Mouse (Mus musculus): ENCODE results near the gene Bmp4. TPM values are rescaled to one million over a fixed set of nuclear protein-coding genes. Genes with fewer than 3 reads are reported as not detected.

Gene Bmp4
- polyA plus RNA-seq, 1 experiment: 43.7 TPM

DNA sequence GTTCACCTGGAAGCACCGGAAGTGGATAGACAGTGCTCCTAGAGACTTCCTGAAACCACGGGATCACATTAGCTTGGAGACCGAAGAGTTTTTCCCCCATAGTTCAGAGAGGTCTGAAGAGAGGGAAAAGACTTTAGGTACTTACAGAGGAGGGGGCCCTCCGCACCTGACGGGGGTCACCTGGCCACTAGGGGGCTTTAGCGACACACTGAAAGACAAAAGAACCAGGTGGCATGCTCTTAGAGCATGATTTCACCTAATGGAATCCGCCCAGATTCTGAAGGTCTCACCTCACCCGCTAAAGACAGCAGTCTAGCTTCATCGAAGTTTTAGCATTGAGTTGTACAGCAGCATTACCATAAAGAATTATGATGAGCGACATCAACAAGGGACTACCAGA is 27.3 kb downstream of the Bmp4 start:
- Histone ChIP-seq H3K4me3 (ENCODE audit: insufficient read depth, low read length) (no peak overlapping the region), H3K27ac (ENCODE audit: insufficient read depth, low read length) (peak overlapping the region; percentile 66), H3K4me1 (ENCODE audit: control insufficient read depth, insufficient read depth, low read length) (0 out of 2 replicates have a peak, but pooled peaks cover 4% of the 10 kb centered on the region)
- no peak for TF ChIP-seq POLR2A (IDR thresholded peaks at IDR 0.05; ENCODE audit: low read depth, low read length)
- TF ChIP-seq CTCF (IDR thresholded peaks at IDR 0.05; ENCODE audit: borderline replicate concordance, insufficient read depth, low read length): no peak

DNA sequence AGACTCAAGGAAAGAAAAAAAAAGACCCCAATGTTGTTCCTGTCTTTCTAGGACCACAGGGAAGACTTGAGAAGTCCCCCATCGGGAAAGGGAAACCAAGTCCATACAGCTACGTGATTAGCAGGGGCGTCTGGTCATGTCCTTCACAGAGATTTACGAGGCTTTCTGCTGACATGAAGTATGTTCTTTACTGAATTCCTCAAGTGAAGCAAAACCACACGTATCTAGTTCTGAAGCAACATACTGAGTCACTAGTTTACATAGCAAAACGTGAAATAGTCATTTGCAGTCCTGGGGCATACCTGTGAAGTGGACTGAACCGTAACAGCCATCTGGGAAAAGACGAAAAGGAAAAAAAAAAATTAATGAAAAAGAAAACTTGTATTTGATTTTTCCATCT is 32.8 kb downstream of the Bmp4 start:
- no peak for TF ChIP-seq POLR2A (IDR thresholded peaks at IDR 0.05; ENCODE audit: low read depth, low read length)
- no peak for TF ChIP-seq CTCF (IDR thresholded peaks at IDR 0.05; ENCODE audit: borderline replicate concordance, insufficient read depth, low read length)
- no peak overlapping the region for H3K27ac ChIP-seq (ENCODE audit: insufficient read depth, low read length)
- no peak overlapping the region for H3K4me3 ChIP-seq (ENCODE audit: insufficient read depth, low read length)
- 0 out of 2 replicates have a peak, but pooled peaks cover 3% of the 10 kb centered on the region for H3K4me1 ChIP-seq (ENCODE audit: control insufficient read depth, insufficient read depth, low read length)

DNA sequence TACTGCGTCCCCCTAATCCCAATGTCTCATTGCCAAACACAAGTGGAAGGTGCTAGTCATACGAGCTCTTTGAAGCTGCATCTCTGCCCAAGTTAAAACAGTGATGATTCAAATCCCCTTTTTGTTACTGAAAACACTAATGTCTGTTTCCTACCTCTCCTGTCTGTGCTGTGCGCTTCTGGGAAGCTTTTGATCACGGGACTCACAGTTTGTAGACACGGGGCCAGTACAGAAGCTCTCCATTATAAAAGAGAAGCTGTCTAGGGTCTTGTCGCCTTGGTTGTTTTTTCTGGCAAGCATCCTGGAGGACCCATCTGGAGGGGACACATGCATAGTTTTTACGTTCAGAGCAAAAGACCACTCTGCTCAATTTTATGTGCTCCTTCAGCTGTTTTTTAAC is 33.2 kb downstream of the Bmp4 start:
- Histone ChIP-seq H3K4me1 (ENCODE audit: control insufficient read depth, insufficient read depth, low read length) (0 out of 2 replicates have a peak, but pooled peaks cover 3% of the 10 kb centered on the region), H3K27ac (ENCODE audit: insufficient read depth, low read length) (no peak overlapping the region), H3K4me3 (ENCODE audit: insufficient read depth, low read length) (no peak overlapping the region)
- TF ChIP-seq CTCF (IDR thresholded peaks at IDR 0.05; ENCODE audit: borderline replicate concordance, insufficient read depth, low read length) (no peak), POLR2A (IDR thresholded peaks at IDR 0.05; ENCODE audit: low read depth, low read length) (no peak)

DNA sequence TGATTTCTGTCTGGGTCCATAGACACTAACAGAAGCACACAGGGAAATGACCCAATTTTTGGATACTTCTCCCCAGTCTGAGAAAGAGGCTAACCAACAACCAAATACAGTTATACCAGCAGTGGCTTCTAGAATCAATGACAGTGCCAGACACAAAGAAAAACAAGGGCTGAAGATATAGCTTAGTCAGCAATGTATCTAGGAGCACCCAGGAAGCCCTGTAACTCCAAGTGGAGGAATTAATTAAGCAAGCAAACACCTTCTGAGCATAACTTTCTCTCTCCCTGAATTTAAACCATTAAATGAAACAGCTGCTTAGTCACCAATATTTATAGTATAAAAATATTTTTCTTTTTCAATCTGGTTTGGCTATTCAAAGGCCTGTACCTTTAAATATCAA is 45.7 kb downstream of the Bmp4 start:
- TF ChIP-seq POLR2A (IDR thresholded peaks at IDR 0.05; ENCODE audit: low read depth, low read length) (no peak), CTCF (IDR thresholded peaks at IDR 0.05; ENCODE audit: borderline replicate concordance, insufficient read depth, low read length) (no peak)
- H3K27ac ChIP-seq (ENCODE audit: insufficient read depth, low read length): no peak overlapping the region
- no peaks in the 10 kb centered on the region for H3K4me1 ChIP-seq (ENCODE audit: control insufficient read depth, insufficient read depth, low read length)

DNA sequence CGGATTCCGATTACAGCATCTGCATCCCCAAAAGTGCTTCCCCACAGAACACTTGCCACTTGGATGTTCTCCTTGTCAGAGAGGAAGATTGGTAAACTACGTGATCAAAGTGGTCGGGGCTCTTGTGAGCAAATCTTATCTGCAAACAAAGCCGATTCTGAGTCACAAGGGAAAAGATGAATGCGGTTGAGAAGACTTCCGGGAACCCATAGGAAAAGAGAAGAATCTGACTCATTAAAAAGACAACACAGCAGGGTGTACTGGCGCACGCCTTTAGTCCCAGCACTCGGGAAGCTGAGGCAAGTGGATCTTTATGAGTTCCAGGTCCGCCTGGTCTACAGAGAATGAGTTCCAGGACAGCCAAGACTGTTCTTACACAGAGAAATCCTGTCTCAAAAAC is 51.7 kb downstream of the Bmp4 start:
- TF ChIP-seq POLR2A (IDR thresholded peaks at IDR 0.05; ENCODE audit: low read depth, low read length): no peak
- no peak for TF ChIP-seq CTCF (IDR thresholded peaks at IDR 0.05; ENCODE audit: borderline replicate concordance, insufficient read depth, low read length)
- Histone ChIP-seq H3K27ac (ENCODE audit: insufficient read depth, low read length) (no peak overlapping the region), H3K4me1 (ENCODE audit: control insufficient read depth, insufficient read depth, low read length) (no peaks in the 10 kb centered on the region; the same call in 1 of the 2 replicates)

More for the DNA sequence above, 45.7 kb downstream of the Bmp4 start:
- H3K4me3 ChIP-seq (ENCODE audit: insufficient read depth, low read length): no peak overlapping the region

More for the DNA sequence above, 51.7 kb downstream of the Bmp4 start:
- no peak overlapping the region for H3K4me3 ChIP-seq (ENCODE audit: insufficient read depth, low read length)

Other genes starting within 250 kb of the Bmp4 start
- gene Gm15217, start 11.3 kb downstream of the Bmp4 start, polyA plus RNA-seq (2011; ENCODE audit: insufficient read length, low read depth, missing spikeins): not detected in 2 replicates

Data from embryonic fibroblast, embryonic 13.5 days (primary cell).